Mouse (Mus musculus) testis, adult 2 months (tissue): Measurements from ENCODE around the gene Reln. TPM values are rescaled to one million over a fixed set of nuclear protein-coding genes. Genes with fewer than 3 reads are reported as not detected.

ENCODE experiments used
- H3K27ac ChIP-seq: fragments of 200-500 bp; 2 replicates; pipeline ENCODE4 v1.5.1; 2012; ENCODE audit warnings: low read depth, low read length; ENCODE audit not compliant: control insufficient read depth, insufficient read depth
- H3K27me3 ChIP-seq: fragments of 200-500 bp; 2 replicates; pipeline ENCODE4 v1.6.1; 2012; ENCODE audit warnings: mild to moderate bottlenecking, low read length, moderate library complexity; ENCODE audit not compliant: control insufficient read depth, insufficient read depth
- H3K36me3 ChIP-seq: fragments of 200-500 bp; 2 replicates; pipeline ENCODE4 v1.6.1; 2012; ENCODE audit warnings: mild to moderate bottlenecking, low read length; ENCODE audit not compliant: control insufficient read depth, insufficient read depth
- H3K4me1 ChIP-seq: fragments of 200-500 bp; 2 replicates; pipeline ENCODE4 v1.6.1; 2012; ENCODE audit warnings: low read length; ENCODE audit not compliant: control insufficient read depth, insufficient read depth
- H3K4me3 ChIP-seq: fragments of 200-500 bp; 2 replicates; pipeline ENCODE4 v1.5.1; 2012; ENCODE audit warnings: low read depth, mild to moderate bottlenecking, low read length, moderate library complexity, mixed read lengths; ENCODE audit not compliant: control insufficient read depth
- CTCF ChIP-seq: fragments of 200-500 bp; IDR thresholded peaks from 2 replicates; pipeline ENCODE4 v1.5.1; 2012; ENCODE audit warnings: low read depth, mild to moderate bottlenecking, inconsistent platforms, low read length, moderate library complexity; ENCODE audit not compliant: control insufficient read depth, insufficient read depth, insufficient replicate concordance
- POLR2A ChIP-seq: fragments of 200-500 bp; IDR thresholded peaks from 2 replicates; pipeline ENCODE4 v1.6.1; 2012; ENCODE audit warnings: low read depth, mild to moderate bottlenecking, inconsistent platforms, low read length, moderate library complexity; ENCODE audit not compliant: control insufficient read depth
- polyA plus RNA-seq: library from polyadenylated mRNA; depleted of rRNA; stranded (reverse); fragments of >200 nt; gene quantifications from 2 replicates; pipeline ENCODE4 v1.2.3, GENCODE M21; 2012; rRNA removed

Reln gene
- polyA plus RNA-seq: 10.7 and 11.5 TPM in 2 replicates

DNA sequence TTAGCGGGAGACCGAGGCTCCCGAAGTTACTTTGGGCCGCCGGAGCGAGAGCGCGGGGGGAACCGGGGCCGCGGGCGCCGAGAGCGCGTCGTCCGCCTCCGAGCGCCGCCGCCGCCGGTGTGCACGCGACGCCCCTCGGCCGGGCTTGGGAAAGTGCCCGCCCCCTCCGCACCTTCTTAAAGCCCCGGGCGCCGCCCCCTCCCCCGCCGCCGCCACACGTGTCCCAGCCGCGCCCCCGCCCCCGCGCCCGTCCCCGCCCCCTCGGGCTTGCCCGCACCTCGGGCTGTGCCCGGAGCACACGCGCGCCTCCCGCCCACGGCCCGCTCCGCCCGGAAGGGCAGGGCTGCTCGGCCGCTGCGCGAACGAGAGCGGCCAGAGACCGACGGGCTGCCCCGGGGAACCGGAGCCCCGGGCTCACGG, at the start of gene Reln:
Gene Reln, minus strand, starts transcription at position 147 of the 420 bp plus-strand sequence.
- Histone ChIP-seq H3K4me3 (peak within 1 kb of the TSS; percentile 81), H3K36me3 (no peaks in the 10 kb centered on the region), H3K27me3 (no peaks in the 10 kb centered on the region), H3K27ac (no peak within 1 kb of the TSS), H3K4me1 (peaks cover 11% of the 10 kb centered on the region)
- TF ChIP-seq POLR2A (no peak), CTCF (no peak)

- Histone ChIP-seq H3K36me3 (no peaks in the 10 kb centered on the region), H3K27me3 (no peaks in the 10 kb centered on the region), H3K4me1 (no peaks in the 10 kb centered on the region), H3K27ac (no peak overlapping the region), H3K4me3 (no peak overlapping the region)
- TF ChIP-seq POLR2A (no peak), CTCF (no peak)
These were observed 44.0 kb upstream of the Reln start for GRCm38 (mm10) chr5:22388502-22388901.

DNA sequence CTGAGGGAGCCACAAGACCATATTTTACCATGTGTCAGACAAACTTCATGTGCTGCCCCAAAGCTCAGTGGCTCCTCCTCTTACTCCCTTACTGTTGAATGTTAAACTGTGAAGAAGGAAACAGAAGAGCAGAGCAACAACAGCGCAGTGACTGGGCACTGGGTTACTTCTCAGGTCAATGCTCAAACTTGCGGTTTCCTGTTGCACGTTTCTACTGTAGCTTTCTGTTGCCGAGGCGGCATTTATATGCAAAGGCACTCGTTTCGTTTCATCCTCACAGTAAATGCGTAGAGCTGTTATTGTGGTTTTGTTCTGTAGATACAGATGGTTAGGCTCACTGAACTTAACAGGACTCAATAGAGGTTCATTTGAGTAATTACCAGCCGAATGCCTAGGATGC, 16.0 kb upstream of the Reln start:
- Histone ChIP-seq H3K27me3 (no peaks in the 10 kb centered on the region), H3K36me3 (no peaks in the 10 kb centered on the region), H3K4me1 (no peaks in the 10 kb centered on the region), H3K4me3 (no peak overlapping the region), H3K27ac (no peak overlapping the region)
- TF ChIP-seq CTCF (no peak), POLR2A (no peak)

DNA sequence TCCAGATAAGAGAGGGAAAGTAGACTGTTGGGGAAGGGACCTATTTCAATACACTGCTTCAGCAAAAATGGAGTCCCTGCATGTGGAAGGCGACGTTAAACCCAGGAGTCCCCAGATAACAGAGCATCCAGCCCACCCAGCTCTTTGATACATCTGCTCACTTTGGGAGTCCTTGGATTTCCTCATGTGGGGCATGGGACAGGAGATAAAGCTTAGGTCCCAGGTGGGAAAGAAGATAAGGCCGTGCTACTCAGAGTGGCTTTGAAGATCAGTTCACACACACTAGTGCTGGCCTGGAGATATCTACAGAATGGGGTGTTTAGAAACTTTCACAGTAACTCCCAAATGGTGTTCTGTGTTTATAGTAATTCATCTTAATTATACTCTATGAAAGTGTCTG, 3.9 kb upstream of the Reln start:
- no peaks in the 10 kb centered on the region for H3K27me3 ChIP-seq
- TF ChIP-seq POLR2A: no peak
- no peak for TF ChIP-seq CTCF
- H3K36me3 ChIP-seq: no peaks in the 10 kb centered on the region

GRCm38 (mm10) chr5:22347732-22348131, 3.2 kb upstream of the Reln start:
- Histone ChIP-seq H3K27ac (no peak overlapping the region), H3K36me3 (no peaks in the 10 kb centered on the region), H3K4me1 (peaks cover 11% of the 10 kb centered on the region), H3K4me3 (no peak overlapping the region), H3K27me3 (no peaks in the 10 kb centered on the region)
- TF ChIP-seq CTCF (no peak), POLR2A (no peak)

More for the DNA sequence above, 3.9 kb upstream of the Reln start:
- H3K27ac ChIP-seq: no peak overlapping the region
- peaks cover 11% of the 10 kb centered on the region for H3K4me1 ChIP-seq
- H3K4me3 ChIP-seq: no peak overlapping the region

GRCm38 (mm10) chr5:22345894-22346635, 1.6 kb upstream of the Reln start:
- Histone ChIP-seq H3K27me3 (no peaks in the 10 kb centered on the region), H3K4me1 (peaks cover 11% of the 10 kb centered on the region), H3K27ac (no peak overlapping the region), H3K4me3 (no peak overlapping the region), H3K36me3 (no peaks in the 10 kb centered on the region)
- TF ChIP-seq CTCF (no peak), POLR2A (no peak)

DNA sequence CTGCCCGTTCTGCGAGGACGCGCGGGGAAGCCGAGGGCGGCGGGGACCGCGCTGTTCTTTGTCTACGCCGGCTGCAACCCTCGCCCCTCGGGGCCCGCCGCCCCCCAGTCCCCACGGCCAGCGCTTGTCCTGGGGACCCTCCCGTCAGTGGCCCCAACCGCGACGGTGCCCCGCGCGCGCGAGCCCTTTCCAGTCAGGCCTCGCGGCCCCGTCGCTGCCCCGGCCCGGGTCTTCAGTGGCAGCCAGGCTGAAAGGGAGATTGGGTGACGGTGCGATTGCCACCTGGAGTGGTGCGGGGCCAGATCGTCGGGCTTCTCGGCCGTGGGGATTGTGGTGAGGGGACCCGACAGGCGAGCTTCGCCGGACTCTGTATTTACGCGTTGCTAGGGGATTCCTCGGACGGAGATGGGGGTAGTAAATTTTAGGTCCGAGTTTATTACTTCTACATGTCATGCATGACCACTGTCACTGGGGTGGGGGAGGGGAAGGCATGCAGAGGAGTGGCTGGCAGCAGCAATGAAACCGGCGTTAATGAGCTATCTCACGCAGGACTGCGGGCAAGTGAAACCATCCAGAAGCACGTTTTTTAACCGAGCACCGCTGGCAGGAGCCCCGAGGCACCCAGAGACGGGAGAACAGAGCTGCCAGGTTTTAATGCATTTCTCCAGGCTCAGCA, 612 bp upstream of the Reln start:
- Histone ChIP-seq H3K27me3 (no peaks in the 10 kb centered on the region), H3K4me1 (peaks cover 11% of the 10 kb centered on the region), H3K36me3 (no peaks in the 10 kb centered on the region), H3K27ac (no peak overlapping the region), H3K4me3 (peak overlapping the region; percentile 78)
- TF ChIP-seq POLR2A: no peak
- no peak for TF ChIP-seq CTCF
